Mouse (Mus musculus): ENCODE data around the gene Mid1.
"Not testable (repeated sequence)": the region's sequence is repeated elsewhere in the genome, so short reads cannot be mapped to it uniquely, and the experiment has no call there.

DNA sequence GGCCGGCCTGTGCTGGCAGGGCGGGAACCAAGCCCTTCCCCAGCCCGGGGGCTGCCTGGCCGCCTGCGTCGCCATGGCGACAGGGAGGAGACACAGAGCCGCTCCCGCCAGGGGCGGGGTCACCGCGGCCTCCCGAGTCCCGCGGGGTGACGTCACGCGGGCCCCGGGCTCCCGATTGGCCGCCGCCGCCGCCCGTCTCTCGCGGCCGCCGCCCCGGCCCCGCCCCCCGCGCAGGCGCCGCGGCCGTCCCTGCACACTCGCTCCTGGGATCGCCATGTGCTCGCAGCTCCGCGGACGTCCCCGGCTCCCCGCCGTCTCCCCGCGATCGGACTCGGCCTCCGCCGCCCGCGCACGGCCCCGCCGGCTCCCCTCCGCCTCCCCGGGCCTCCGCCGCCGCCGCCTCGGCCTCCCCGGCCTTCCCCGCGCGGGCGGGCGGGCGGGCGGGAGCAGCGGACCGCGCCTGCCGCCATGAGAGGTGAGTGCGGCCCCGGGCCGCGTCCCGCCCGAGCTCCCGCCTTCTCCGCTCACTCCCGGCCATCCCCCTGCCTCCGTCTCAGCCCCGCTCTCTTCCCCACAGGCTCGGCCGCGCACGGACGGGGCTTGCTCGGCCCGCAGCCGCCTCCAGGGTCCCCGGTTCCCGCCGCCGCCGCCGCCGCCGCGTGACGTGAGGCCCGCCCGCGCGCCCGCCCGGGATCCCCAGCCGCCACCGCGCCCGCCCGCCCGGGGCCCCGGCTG is 324.2 kb downstream of the Mid1 start, which contains the start of gene Gm21887:
- not testable (repeated sequence) for TF ChIP-seq CTCF (IDR thresholded peaks at IDR 0.05; ENCODE audit: low read depth, low read length); POLR2A (IDR thresholded peaks at IDR 0.05; ENCODE audit: extremely low read depth, insufficient read depth, low read length)
